20 mouse cellular contexts compared by ENCODE assay signal in the genomic region with DNA sequence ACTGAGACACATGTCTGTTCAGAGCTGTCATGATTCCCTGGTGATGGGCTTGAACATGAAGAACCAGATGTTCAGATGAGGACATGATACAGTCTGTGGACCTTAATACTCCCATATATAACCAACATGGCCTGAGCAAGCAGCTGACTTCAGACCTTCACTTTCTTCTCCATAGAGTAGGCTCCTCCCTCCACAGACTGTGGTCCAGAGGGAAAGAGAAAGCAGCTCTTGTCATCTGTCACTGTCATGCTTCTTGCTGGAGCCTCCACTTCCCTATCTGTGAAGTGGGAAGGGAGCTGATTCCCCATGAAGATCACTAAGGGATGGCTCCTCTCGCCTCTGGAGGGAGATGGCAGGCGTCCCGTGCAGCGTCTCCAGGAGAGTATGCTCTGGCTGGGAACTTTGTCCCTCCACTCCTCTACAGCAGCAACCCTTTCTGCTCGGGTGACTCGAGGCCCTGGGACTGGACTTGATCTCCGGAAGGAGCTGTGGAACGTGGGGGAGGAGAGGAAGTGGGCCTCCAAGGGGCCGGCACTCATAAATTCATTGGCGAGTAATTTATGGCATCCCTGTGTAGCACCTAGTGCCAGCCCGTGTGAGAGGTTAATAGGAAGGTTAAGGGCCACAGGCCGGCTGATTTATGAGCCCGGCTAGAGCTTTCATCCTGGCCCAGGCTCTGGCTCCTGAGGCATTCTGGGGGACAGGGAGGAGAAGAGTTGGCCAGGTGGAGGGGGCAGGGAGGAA. TPM values are rescaled to one million over a fixed set of nuclear protein-coding genes. Genes with fewer than 3 reads are reported as not detected.
A peak's percentile ranks its signal among the peaks of the same experiment; 100 is the strongest.
DNase-seq lines count a peak whose midpoint lies in the region; ATAC-seq and TF ChIP-seq lines count a peak whose summit lies in the region.
"Had no signal": no experiment of that assay in that cellular context is flagged by ENCODE, and none has a peak within 500 bp of the region (broad histone marks: within the 10 kb centered on the region; RNA-seq: fewer than 3 reads in every experiment).

No protein-coding gene starts in this region.

- no peaks in the 10 kb centered on the region for H3K36me3 ChIP-seq in embryonic facial prominence, embryonic 10.5 days (replicated peaks)
- no peaks in the 10 kb centered on the region for H3K36me3 ChIP-seq in intestine, postnatal 0 days (ENCODE audit: control insufficient read depth, insufficient read depth)
- H3K36me3 ChIP-seq in kidney, embryonic 16.5 days (ENCODE audit: insufficient read depth, low read length), result no peaks in the 10 kb centered on the region
- H3K36me3 ChIP-seq in limb, embryonic 11.5 days (ENCODE audit: control insufficient read depth, insufficient read depth, low read length), result no peaks in the 10 kb centered on the region
- H3K36me3 ChIP-seq in hindbrain, embryonic 16.5 days (ENCODE audit: control insufficient read depth, insufficient read depth, low read length), result no peaks in the 10 kb centered on the region
- H3K36me3 ChIP-seq: heart, embryonic 13.5 days; liver, embryonic 12.5 days; neural tube, embryonic 12.5 days had no signal

- H3K4me3 ChIP-seq in embryonic facial prominence, embryonic 10.5 days, result no peak overlapping the region
- no peak overlapping the region for H3K4me3 ChIP-seq in intestine, postnatal 0 days (ENCODE audit: low read depth, low read length)
- H3K4me3 ChIP-seq in kidney, embryonic 16.5 days (ENCODE audit: low read length), result no peak overlapping the region
- no peak overlapping the region for H3K4me3 ChIP-seq in limb, embryonic 11.5 days (ENCODE audit: low read depth, low read length)
- H3K4me3 ChIP-seq in hindbrain, embryonic 16.5 days (ENCODE audit: low read length), result no peak overlapping the region
- H3K4me3 ChIP-seq: forebrain, embryonic 13.5 days; heart, embryonic 13.5 days; liver, embryonic 12.5 days; neural tube, embryonic 12.5 days had no signal

- peaks cover 50% of the 10 kb centered on the region for H3K4me1 ChIP-seq in embryonic facial prominence, embryonic 10.5 days
- no peaks in the 10 kb centered on the region for H3K4me1 ChIP-seq in intestine, postnatal 0 days (replicated peaks; ENCODE audit: control insufficient read depth, insufficient read depth, low read length)
- peaks cover 11% of the 10 kb centered on the region for H3K4me1 ChIP-seq in kidney, embryonic 16.5 days (ENCODE audit: insufficient read depth, low read length)
- H3K4me1 ChIP-seq in limb, embryonic 11.5 days (ENCODE audit: control insufficient read depth, insufficient read depth, low read length), result peaks cover 32% of the 10 kb centered on the region
- no peaks in the 10 kb centered on the region for H3K4me1 ChIP-seq in hindbrain, embryonic 16.5 days (ENCODE audit: control insufficient read depth, insufficient read depth, low read depth, low read length)
- H3K4me1 ChIP-seq: forebrain, embryonic 13.5 days; heart, embryonic 13.5 days; liver, embryonic 12.5 days had no signal

- no peak overlapping the region for H3K4me2 ChIP-seq in intestine, postnatal 0 days (replicated peaks; ENCODE audit: low read depth)
- no peak overlapping the region for H3K4me2 ChIP-seq in kidney, embryonic 16.5 days (replicated peaks; ENCODE audit: low read depth, low read length)
- peak overlapping the region; percentile 28; the same call in 1 of the 2 replicates for H3K4me2 ChIP-seq in limb, embryonic 11.5 days (ENCODE audit: low read depth, severe bottlenecking)
- no peak overlapping the region for H3K4me2 ChIP-seq in hindbrain, embryonic 16.5 days (ENCODE audit: low read length)
- H3K4me2 ChIP-seq: forebrain, embryonic 13.5 days; heart, embryonic 13.5 days; liver, embryonic 12.5 days; lung, embryonic 14.5 days; neural tube, embryonic 12.5 days had no signal

- intact Hi-C loops in left cerebral cortex, postnatal 10 days (cut with DNase I), result no loop called here

- ATAC-seq in intestine, postnatal 0 days, result peak; percentile 51; the same call in 1 of the 2 replicates
- peak; percentile 92 for ATAC-seq in kidney, embryonic 16.5 days (ENCODE audit: low FRiP score, low TSS enrichment)
- peak; percentile 73 for ATAC-seq in limb, embryonic 11.5 days (ENCODE audit: insufficient number of reproducible peaks, low FRiP score, low TSS enrichment, low read depth)
- ATAC-seq in hindbrain, embryonic 16.5 days, result no peak
- ATAC-seq: forebrain, embryonic 13.5 days; hindbrain, postnatal 0 days; liver, embryonic 12.5 days had no signal

- DNase-seq in embryonic facial prominence, embryonic 10.5 days (ENCODE audit: low spot score), result no peak
- DNase-seq in limb, embryonic 11.5 days (ENCODE audit: low spot score), result peak; percentile 85
- DNase-seq in ovary, adult 18-20 months (ENCODE audit: low spot score), result no peak
- no peak for DNase-seq in lung, postnatal 10 days
- no peak for DNase-seq in left cerebral cortex, postnatal 10 days (ENCODE audit: extremely low spot score in 1 of 2, low spot score in 2 of 2)
- DNase-seq: cerebellum, adult 9-10 months; heart, postnatal 36 days; layer of hippocampus, adult 9-11 months; lung, embryonic 14.5 days; right cerebral cortex, postnatal 4 days; thymus, postnatal 4 days had no signal

- no peak overlapping the region for H3K9ac ChIP-seq in intestine, postnatal 0 days (ENCODE audit: low read depth, low read length)
- H3K9ac ChIP-seq in kidney, embryonic 16.5 days (replicated peaks; ENCODE audit: low read length), result no peak overlapping the region
- no peak overlapping the region for H3K9ac ChIP-seq in limb, embryonic 11.5 days (ENCODE audit: low read length)
- H3K9ac ChIP-seq in hindbrain, embryonic 16.5 days (ENCODE audit: low read depth, low read length), result no peak overlapping the region
- H3K9ac ChIP-seq: forebrain, embryonic 13.5 days; heart, embryonic 13.5 days; liver, embryonic 12.5 days; lung, embryonic 14.5 days; neural tube, embryonic 12.5 days had no signal

- no peaks in the 10 kb centered on the region for H3K9me3 ChIP-seq in embryonic facial prominence, embryonic 10.5 days
- no peaks in the 10 kb centered on the region for H3K9me3 ChIP-seq in intestine, postnatal 0 days (ENCODE audit: control insufficient read depth)
- H3K9me3 ChIP-seq in kidney, embryonic 16.5 days (ENCODE audit: low read length), result no peaks in the 10 kb centered on the region
- no peaks in the 10 kb centered on the region for H3K9me3 ChIP-seq in limb, embryonic 11.5 days (ENCODE audit: control insufficient read depth, low read length)
- no peaks in the 10 kb centered on the region for H3K9me3 ChIP-seq in hindbrain, embryonic 16.5 days (ENCODE audit: control insufficient read depth, low read length)
- H3K9me3 ChIP-seq: forebrain, embryonic 13.5 days; heart, embryonic 13.5 days; liver, embryonic 12.5 days; neural tube, embryonic 12.5 days had no signal

- 56% methylated on average over 13 of the region's 13 CpGs for WGBS in embryonic facial prominence, embryonic 10.5 days
- 21% methylated on average over 13 of the region's 13 CpGs for WGBS in intestine, postnatal 0 days
- 2% methylated on average over 13 of the region's 13 CpGs for WGBS in kidney, embryonic 16.5 days
- 3% methylated on average over 13 of the region's 13 CpGs for WGBS in limb, embryonic 11.5 days
- 75% methylated on average over 13 of the region's 13 CpGs for WGBS in hindbrain, embryonic 16.5 days

- TF ChIP-seq CTCF in intestine, postnatal 0 days (IDR thresholded peaks at IDR 0.05; ENCODE audit: low read depth), result no peak

- H3K27me3 ChIP-seq in embryonic facial prominence, embryonic 10.5 days (replicated peaks; ENCODE audit: low read depth, poor library complexity, severe bottlenecking), result peaks cover 41% of the 10 kb centered on the region
- 0 out of 2 replicates have a peak, but pooled peaks cover 4% of the 10 kb centered on the region for H3K27me3 ChIP-seq in intestine, postnatal 0 days (replicated peaks; ENCODE audit: control insufficient read depth, insufficient read depth, low read length)
- peaks cover 25% of the 10 kb centered on the region for H3K27me3 ChIP-seq in kidney, embryonic 16.5 days (ENCODE audit: insufficient read depth, low read length)
- no peaks in the 10 kb centered on the region for H3K27me3 ChIP-seq in limb, embryonic 11.5 days (ENCODE audit: control insufficient read depth, insufficient read depth, low read length)
- no peaks in the 10 kb centered on the region for H3K27me3 ChIP-seq in hindbrain, embryonic 16.5 days (replicated peaks; ENCODE audit: control insufficient read depth, insufficient read depth, low read length)

- peak overlapping the region; percentile 35; the same call in 1 of the 2 replicates for H3K27ac ChIP-seq in embryonic facial prominence, embryonic 10.5 days (replicated peaks)
- no peak overlapping the region for H3K27ac ChIP-seq in intestine, postnatal 0 days (ENCODE audit: low read depth, low read length)
- 0 out of 2 replicates have a peak overlapping the region, but pooled peaks have one; percentile 25 for H3K27ac ChIP-seq in kidney, embryonic 16.5 days (ENCODE audit: low read length)
- H3K27ac ChIP-seq in limb, embryonic 11.5 days (replicated peaks; ENCODE audit: low read depth, low read length), result peak overlapping the region; percentile 36; the same call in 1 of the 2 replicates
- no peak overlapping the region for H3K27ac ChIP-seq in hindbrain, embryonic 16.5 days (ENCODE audit: low read depth, low read length)
- H3K27ac ChIP-seq: forebrain, embryonic 13.5 days; heart, embryonic 13.5 days; hindbrain, postnatal 0 days; liver, embryonic 12.5 days; neural tube, embryonic 12.5 days had no signal

RNA-seq across cellular contexts. Expression of gene Alx4, which starts 17.3 kb away (rescaled TPM):
- 22.4 and 22.7 TPM in 2 replicates for polyA plus RNA-seq in embryonic facial prominence, embryonic 10.5 days (2016; fragmentation: Nextera tagmentation; extraction: Ambion mirVana)
- polyA plus RNA-seq in intestine, postnatal 0 days (2015; fragmentation: Nextera tagmentation; extraction: Ambion mirVana), result not detected in 2 replicates
- 0.17 and 0.21 TPM in 2 replicates for polyA plus RNA-seq in kidney, embryonic 16.5 days (2015; fragmentation: Nextera tagmentation; extraction: Ambion mirVana)
- polyA plus RNA-seq in limb, embryonic 11.5 days (2014; fragmentation: Nextera tagmentation; extraction: Ambion mirVana), result 7.9 and 10.0 TPM in 2 replicates
- 0.60 and 0.64 TPM in 2 replicates for polyA plus RNA-seq in hindbrain, embryonic 16.5 days (2015; fragmentation: Nextera tagmentation; extraction: Ambion mirVana)
- total RNA-seq in left cerebral cortex, postnatal 10 days (2021), result 1 to 10 TPM; 1.1 to 1.3 TPM
- total RNA-seq: granulocyte monocyte progenitor cell, adult 5-6 weeks had no signal

Comparison
In these comparisons a context has a peak if more than half of its experiments do, and no peak if none do; other contexts are left out.
1. H3K27ac ChIP-seq: peak in embryonic facial prominence, embryonic 10.5 days (single experiment), kidney, embryonic 16.5 days (single experiment) and limb, embryonic 11.5 days (single experiment); none in intestine, postnatal 0 days (single experiment) and hindbrain, embryonic 16.5 days (single experiment).